Mouse (Mus musculus) mouse embryonic stem cell (cell line): ENCODE results near the gene Nup214.

Experiments
- in situ Hi-C, 2 experiments: fragments of 300-500 bp; cut with MboI; formaldehyde crosslinking; loops; 1 replicate in 1 of 2; 3 replicates in 1 of 2; pipeline ENCODE4 v1.14.3; 2019 to 2020; ENCODE audit warnings: low sequenced_read_pairs in 2 of 2, low pct_unique_long_range_greater_than_20kb in 1 of 2, mixed read lengths in 1 of 2; ENCODE audit not compliant: unreplicated experiment in 1 of 2

Nup214 gene

GRCm38 (mm10) chr2:31974141-31974808 lies at the start of gene Nup214:
Nup214 (plus strand) TSS chr2:31974436.
- in situ Hi-C loops: no loop called here

GRCm38 (mm10) chr2:31924811-31925210 lies 49.4 kb upstream of the Nup214 start:
- in situ Hi-C loops: no loop called here

GRCm38 (mm10) chr2:31925936-31926335 lies 48.3 kb upstream of the Nup214 start:
- in situ Hi-C loops: no loop called here

GRCm38 (mm10) chr2:31929664-31930063 lies 44.6 kb upstream of the Nup214 start:
- in situ Hi-C loops: no loop called here

- in situ Hi-C loops: no loop called here
Measured at GRCm38 (mm10) chr2:31934551-31934950, 39.7 kb upstream of the Nup214 start.

- in situ Hi-C loops: no loop called here
Measured at GRCm38 (mm10) chr2:31935054-31935453, 39.2 kb upstream of the Nup214 start.

- in situ Hi-C loops: no loop called here
Measured at GRCm38 (mm10) chr2:31938298-31938697, 35.9 kb upstream of the Nup214 start.

GRCm38 (mm10) chr2:31943011-31943410 lies 31.2 kb upstream of the Nup214 start:
- in situ Hi-C loops: no loop called here

- in situ Hi-C loops: no loop called here
Measured at GRCm38 (mm10) chr2:31945580-31945979, 28.7 kb upstream of the Nup214 start.

- in situ Hi-C loops: no loop called here
Measured at GRCm38 (mm10) chr2:31948392-31948791, 25.8 kb upstream of the Nup214 start.

- in situ Hi-C loops: no loop called here
Measured at GRCm38 (mm10) chr2:31948801-31949200, 25.4 kb upstream of the Nup214 start.

- in situ Hi-C loops: no loop called here
Measured at GRCm38 (mm10) chr2:31950058-31950871, 24.0 kb upstream of the Nup214 start, which contains the start of gene Aif1l. Aif1l (plus strand) TSS chr2:31950139.

- in situ Hi-C loops: no loop called here
Measured at GRCm38 (mm10) chr2:31950966-31951365, 23.3 kb upstream of the Nup214 start.

GRCm38 (mm10) chr2:31952236-31952635 lies 22.0 kb upstream of the Nup214 start:
- in situ Hi-C loops: no loop called here

GRCm38 (mm10) chr2:31952725-31953124 lies 21.5 kb upstream of the Nup214 start:
- in situ Hi-C loops: no loop called here

- in situ Hi-C loops: no loop called here
Measured at GRCm38 (mm10) chr2:31953687-31954086, 20.5 kb upstream of the Nup214 start.

GRCm38 (mm10) chr2:31954779-31955181 lies 19.5 kb upstream of the Nup214 start:
- in situ Hi-C loops: no loop called here

GRCm38 (mm10) chr2:31955686-31956085 lies 18.6 kb upstream of the Nup214 start:
- in situ Hi-C loops: no loop called here

GRCm38 (mm10) chr2:31957211-31957610 lies 17.0 kb upstream of the Nup214 start:
- in situ Hi-C loops: no loop called here

- in situ Hi-C loops: no loop called here
Measured at GRCm38 (mm10) chr2:31960986-31961385, 13.2 kb upstream of the Nup214 start.
